Mouse (Mus musculus): Measurements from ENCODE around the gene Olfr480. TPM values are rescaled to one million over a fixed set of nuclear protein-coding genes. Genes with fewer than 3 reads are reported as not detected.

The Olfr480 gene
- total RNA-seq (2021): not detected
- long read RNA-seq, experiment 1: 0 reads
- long read RNA-seq, experiment 2: 0 reads

GRCm38 (mm10) chr7:108067246-108067645, at the start of gene Olfr480:
Gene Olfr480, minus strand, starts transcription at chr7:108067346.
- DNase-seq: no peak
- intact Hi-C loops (cut with DNase I; ENCODE audit: low total_unique reads): no loop called here

GRCm38 (mm10) chr7:108100549-108100948, 33.4 kb upstream of the Olfr480 start, which contains the start of gene Olfr483:
Gene Olfr483, plus strand, starts transcription at chr7:108100849.
- intact Hi-C loops (cut with DNase I; ENCODE audit: low total_unique reads): no loop called here

GRCm38 (mm10) chr7:108097486-108097885, 30.3 kb upstream of the Olfr480 start, which contains the start of gene Olfr482:
Gene Olfr482, minus strand, starts transcription at chr7:108097586.
- intact Hi-C loops (cut with DNase I; ENCODE audit: low total_unique reads): no loop called here
- no peak for DNase-seq

More at GRCm38 (mm10) chr7:108100549-108100948, 33.4 kb upstream of the Olfr480 start, which contains the start of gene Olfr483:
- DNase-seq: no peak

GRCm38 (mm10) chr7:108079555-108079954, 12.4 kb upstream of the Olfr480 start, which contains the start of gene Olfr481:
Gene Olfr481, plus strand, starts transcription at chr7:108079855.
- intact Hi-C loops (cut with DNase I; ENCODE audit: low total_unique reads): no loop called here

GRCm38 (mm10) chr7:108050393-108050792, 16.8 kb downstream of the Olfr480 start, which contains the start of gene Olfr479:
Gene Olfr479, plus strand, starts transcription at chr7:108050693.
- DNase-seq: no peak
- intact Hi-C loops (cut with DNase I; ENCODE audit: low total_unique reads): no loop called here

More at GRCm38 (mm10) chr7:108079555-108079954, 12.4 kb upstream of the Olfr480 start, which contains the start of gene Olfr481:
- DNase-seq: no peak

- intact Hi-C loops (cut with DNase I; ENCODE audit: low total_unique reads): no loop called here
- no peak for DNase-seq
These were observed 33.3 kb downstream of the Olfr480 start, which contains the start of gene Olfr478 for GRCm38 (mm10) chr7:108033889-108034288. Gene Olfr478, minus strand, starts transcription at chr7:108033989.

Other genes with a start within 250 kb of the Olfr480 start
- gene Olfr469, start 241.8 kb downstream of the Olfr480 start, total RNA-seq (2021): not detected
- not detected for gene Olfr470, start 219.9 kb downstream of the Olfr480 start, total RNA-seq (2021)
- not detected for gene Olfr472, start 169.4 kb downstream of the Olfr480 start, total RNA-seq (2021)
- not detected for gene Olfr473, start 136.9 kb downstream of the Olfr480 start, total RNA-seq (2021)
- not detected for gene Olfr474, start 112.7 kb downstream of the Olfr480 start, total RNA-seq (2021)
- gene Olfr476, start 102.5 kb downstream of the Olfr480 start, total RNA-seq (2021): not detected
- not detected for gene Olfr477, start 80.7 kb downstream of the Olfr480 start, total RNA-seq (2021)
- not detected for gene Olfr478, start 33.4 kb downstream of the Olfr480 start, total RNA-seq (2021)
- not detected for gene Olfr479, start 16.7 kb downstream of the Olfr480 start, total RNA-seq (2021)
- gene Olfr481, start 12.5 kb upstream of the Olfr480 start, total RNA-seq (2021): not detected
- 1 to 10 TPM in 1 of 2 experiments, under 1 TPM in 1; 0.76 to 1.1 TPM for gene Olfr482, start 30.2 kb upstream of the Olfr480 start, total RNA-seq (2021)
- gene Olfr483, start 33.5 kb upstream of the Olfr480 start, total RNA-seq (2021): not detected
- gene Olfr484, start 60.1 kb upstream of the Olfr480 start, total RNA-seq (2021): not detected
- gene Olfr485, start 92.5 kb upstream of the Olfr480 start, total RNA-seq (2021): not detected
- not detected for gene Olfr486, start 105.4 kb upstream of the Olfr480 start, total RNA-seq (2021)
- not detected for gene Olfr487, start 147.3 kb upstream of the Olfr480 start, total RNA-seq (2021)
- gene Olfr488, start 191.0 kb upstream of the Olfr480 start, total RNA-seq (2021): not detected
- gene Olfr490, start 221.6 kb upstream of the Olfr480 start, total RNA-seq (2021): not detected
- not detected for gene Olfr491, start 246.1 kb upstream of the Olfr480 start, total RNA-seq (2021)

Data from gastrocnemius, postnatal 14 days (tissue).